Mouse (Mus musculus): ENCODE data around the gene Prr9.

GRCm38 (mm10) chr3:92117930-92118329 is 5.8 kb downstream of the Prr9 start:
- TF ChIP-seq CTCF (IDR thresholded peaks at IDR 0.05; ENCODE audit: low read depth), result peak; percentile 52
- TF ChIP-seq EP300 (IDR thresholded peaks at IDR 0.05; ENCODE audit: low read depth), result no peak
